Mouse (Mus musculus): ENCODE results near the gene Lrit2. TPM values are rescaled to one million over a fixed set of nuclear protein-coding genes. Genes with fewer than 3 reads are reported as not detected.
A peak's percentile ranks its signal among the peaks of the same experiment; 100 is the strongest.

Gene Lrit2
- polyA plus RNA-seq (2017; shearing (Covaris generic)) = not detected

- no peak for ATAC-seq
These were observed at the start of gene Lrit2 for GRCm38 (mm10) chr14:37067629-37068028. Gene Lrit2 (plus strand): TSS chr14:37067929.

- ATAC-seq = no peak
These were observed 40.3 kb upstream of the Lrit2 start for GRCm38 (mm10) chr14:37027248-37027933.

GRCm38 (mm10) chr14:37027951-37028350, 39.8 kb upstream of the Lrit2 start:
- no peak for ATAC-seq

- no peak for ATAC-seq
These were observed 39.2 kb upstream of the Lrit2 start for GRCm38 (mm10) chr14:37028555-37028954.

- peak; percentile 11 for ATAC-seq
These were observed 35.1 kb upstream of the Lrit2 start for GRCm38 (mm10) chr14:37032481-37033104.

GRCm38 (mm10) chr14:37033241-37033640, 34.5 kb upstream of the Lrit2 start:
- ATAC-seq = peak; percentile 90

- no peak for ATAC-seq
These were observed 33.3 kb upstream of the Lrit2 start for GRCm38 (mm10) chr14:37034432-37034831.

GRCm38 (mm10) chr14:37048914-37049410, 18.8 kb upstream of the Lrit2 start, which contains the start of gene Rgr:
Gene Rgr (minus strand): TSS chr14:37048964.
- ATAC-seq = no peak

- no peak for ATAC-seq
These were observed 2.9 kb upstream of the Lrit2 start for GRCm38 (mm10) chr14:37064849-37065248.

- ATAC-seq = no peak
These were observed 1.1 kb upstream of the Lrit2 start for GRCm38 (mm10) chr14:37066636-37067035.

- no peak for ATAC-seq
These were observed 787 bp downstream of the Lrit2 start for GRCm38 (mm10) chr14:37068516-37068915.

GRCm38 (mm10) chr14:37080724-37081123, 13.0 kb downstream of the Lrit2 start:
- no peak for ATAC-seq

- no peak for ATAC-seq
These were observed 16.0 kb downstream of the Lrit2 start for GRCm38 (mm10) chr14:37083755-37084154.

GRCm38 (mm10) chr14:37094436-37094835, 26.7 kb downstream of the Lrit2 start:
- ATAC-seq = no peak

- no peak for ATAC-seq
These were observed 27.8 kb downstream of the Lrit2 start for GRCm38 (mm10) chr14:37095556-37095955.

- ATAC-seq = no peak
These were observed 30.3 kb downstream of the Lrit2 start, which contains the start of gene Cdhr1 for GRCm38 (mm10) chr14:37097956-37098530. Gene Cdhr1 (minus strand): TSS chr14:37098347.

- no peak for ATAC-seq
These were observed 33.8 kb downstream of the Lrit2 start for GRCm38 (mm10) chr14:37101531-37101930.

GRCm38 (mm10) chr14:37102484-37102883, 34.8 kb downstream of the Lrit2 start:
- ATAC-seq = no peak

- no peak for ATAC-seq
These were observed 37.0 kb downstream of the Lrit2 start for GRCm38 (mm10) chr14:37104747-37105146.

- no peak for ATAC-seq
These were observed 38.1 kb downstream of the Lrit2 start for GRCm38 (mm10) chr14:37105846-37106245.

- ATAC-seq = no peak
These were observed 41.7 kb downstream of the Lrit2 start for GRCm38 (mm10) chr14:37109460-37109859.

- ATAC-seq = no peak
These were observed 42.2 kb downstream of the Lrit2 start for GRCm38 (mm10) chr14:37109975-37110374.

GRCm38 (mm10) chr14:37110456-37110855, 42.7 kb downstream of the Lrit2 start:
- no peak for ATAC-seq

- ATAC-seq = no peak
These were observed 43.6 kb downstream of the Lrit2 start for GRCm38 (mm10) chr14:37111371-37111770.
